Mouse (Mus musculus) liver, embryonic 13.5 days (tissue): ENCODE measurements around the gene Abcg5. TPM values are rescaled to one million over a fixed set of nuclear protein-coding genes. Genes with fewer than 3 reads are reported as not detected.
A peak's percentile ranks its signal among the peaks of the same experiment; 100 is the strongest.

Experiments
- ATAC-seq: fragments of 200-750 bp; cut with Nextera tagmentation; 2 replicates; pipeline ENCODE4 v1.8.0; 2017; ENCODE audit warnings: low read depth, mild to moderate bottlenecking, moderate number of reproducible peaks, moderate library complexity
- DNase-seq: peaks from one replicate; pipeline ENCODE4 v3.0.0; 2022
- H3K27ac ChIP-seq: fragments of 300-500 bp; sonication (generic); 2 replicates; pipeline ENCODE4 v1.5.1; 2015; ENCODE audit warnings: moderate library complexity, mild to moderate bottlenecking, inconsistent platforms
- H3K27me3 ChIP-seq: fragments of 300-500 bp; sonication (generic); 2 replicates; pipeline ENCODE4 v1.6.1; 2015; ENCODE audit warnings: mild to moderate bottlenecking, inconsistent platforms
- H3K36me3 ChIP-seq: fragments of 300-500 bp; sonication (generic); 2 replicates; pipeline ENCODE4 v1.6.1; 2015; ENCODE audit warnings: mild to moderate bottlenecking, inconsistent platforms
- H3K4me1 ChIP-seq: fragments of 300-500 bp; sonication (generic); replicated peaks from 2 replicates; pipeline ENCODE4 v1.6.1; 2015; ENCODE audit warnings: inconsistent platforms
- H3K4me2 ChIP-seq: fragments of 300-500 bp; sonication (generic); 2 replicates; pipeline ENCODE4 v1.6.1; 2015; ENCODE audit warnings: inconsistent platforms, mild to moderate bottlenecking, moderate library complexity
- H3K4me3 ChIP-seq: fragments of 300-500 bp; sonication (generic); replicated peaks from 2 replicates; pipeline ENCODE4 v1.5.1; 2015; ENCODE audit warnings: mild to moderate bottlenecking, inconsistent platforms
- H3K9ac ChIP-seq: fragments of 300-500 bp; sonication (generic); 2 replicates; pipeline ENCODE4 v1.6.1; 2015; ENCODE audit warnings: mild to moderate bottlenecking, inconsistent platforms
- H3K9me3 ChIP-seq: fragments of 300-500 bp; sonication (generic); replicated peaks from 2 replicates; pipeline ENCODE4 v1.6.1; 2016; ENCODE audit warnings: inconsistent platforms
- WGBS: fragments of 180-500 bp; shearing (Covaris S2); methylation state at CpG from one replicate; pipeline ENCODE4 v1.1.7; 2015; ENCODE audit not compliant: insufficient replicate concordance; 5-methylcytosine and 5-hydroxymethylcytosine counted together
- polyA plus RNA-seq: library from polyadenylated mRNA; unstranded; fragments of >200 nt; fragmentation: Nextera tagmentation; extraction: Ambion mirVana; gene quantifications from 2 replicates; pipeline ENCODE4 v1.2.1, GENCODE M21; 2015

The Abcg5 gene
- polyA plus RNA-seq, 1 experiment from 2014 or later: 0.23 TPM

DNA sequence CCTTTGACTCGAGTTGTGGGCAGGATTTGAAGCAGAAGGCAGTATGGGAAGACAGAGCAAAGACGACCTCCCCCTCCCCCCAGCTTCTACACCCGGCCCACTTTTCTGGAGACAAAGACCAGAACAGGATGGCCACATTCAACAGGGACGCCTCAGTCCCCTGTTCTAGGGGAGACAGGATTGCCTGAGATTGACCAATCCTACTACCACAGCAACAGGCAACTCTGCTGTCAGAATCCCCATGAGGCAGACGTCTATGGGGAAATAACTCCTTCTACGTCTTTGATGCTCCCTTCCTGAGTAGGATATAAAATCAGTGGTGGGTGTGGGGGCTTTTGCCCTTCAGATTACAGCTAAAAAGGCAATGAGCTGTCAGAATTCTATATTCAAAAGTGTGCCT is 1.5 kb upstream of the Abcg5 start:
- no peak overlapping the region for H3K4me2 ChIP-seq
- ATAC-seq (no peak), DNase-seq (no peak)
- WGBS: 18% methylated on average over 6 of the region's 6 CpGs
- no peak overlapping the region for H3K9ac ChIP-seq
- peaks cover 4% of the 10 kb centered on the region for H3K4me1 ChIP-seq
- no peak overlapping the region for H3K4me3 ChIP-seq
- H3K36me3 ChIP-seq: no peaks in the 10 kb centered on the region
- H3K9me3 ChIP-seq: no peaks in the 10 kb centered on the region
- no peaks in the 10 kb centered on the region for H3K27me3 ChIP-seq
- no peak overlapping the region for H3K27ac ChIP-seq

DNA sequence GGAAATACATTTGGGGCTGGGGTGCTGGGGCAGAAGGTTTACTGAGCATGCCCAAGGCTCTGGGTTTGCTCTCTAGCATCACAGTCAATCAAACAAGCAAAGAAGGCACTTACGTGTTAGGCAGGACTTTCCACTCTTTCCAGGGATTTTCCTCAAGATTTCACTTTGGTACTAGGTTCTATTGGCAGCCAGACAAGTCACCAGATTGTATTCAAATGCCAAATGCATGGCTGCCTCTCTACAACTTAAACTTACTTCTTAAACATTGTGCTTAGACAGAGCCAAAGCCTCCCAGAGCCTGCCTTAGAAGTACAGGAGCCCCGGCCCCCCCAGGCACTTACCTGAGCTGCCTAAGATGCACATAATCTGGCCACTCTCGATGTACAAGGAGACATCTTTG is 1.1 kb downstream of the Abcg5 start:
- Histone ChIP-seq H3K9me3 (no peaks in the 10 kb centered on the region), H3K4me3 (no peak overlapping the region), H3K27me3 (peaks cover 15% of the 10 kb centered on the region; the same call in 1 of the 2 replicates), H3K36me3 (no peaks in the 10 kb centered on the region), H3K27ac (no peak overlapping the region), H3K4me1 (peaks cover 4% of the 10 kb centered on the region), H3K4me2 (no peak overlapping the region), H3K9ac (no peak overlapping the region)
- DNase-seq: no peak
- 60% methylated on average over 3 of the region's 3 CpGs for WGBS
- no peak for ATAC-seq

DNA sequence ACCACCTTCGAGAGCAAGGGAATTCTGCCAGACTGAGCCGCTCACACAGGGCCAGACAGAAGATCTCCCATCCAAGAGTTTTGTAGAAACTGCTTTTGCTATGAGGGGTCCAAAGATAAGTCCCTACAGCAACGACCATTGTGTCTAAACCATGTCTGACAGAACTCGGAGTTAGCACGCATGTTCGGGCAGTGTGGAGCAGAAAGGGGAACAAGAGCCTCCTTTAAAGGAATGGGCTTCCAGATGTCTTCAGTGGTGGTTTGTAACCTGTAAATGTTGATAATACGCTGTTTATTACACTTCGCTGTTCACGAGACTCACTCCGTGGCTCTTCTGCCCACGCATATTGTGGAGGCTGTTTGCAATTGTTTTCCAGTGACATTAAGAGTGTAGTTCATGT is 5.2 kb downstream of the Abcg5 start:
- 61% methylated on average over 11 of the region's 11 CpGs for WGBS
- Histone ChIP-seq H3K9ac (no peak overlapping the region), H3K4me3 (no peak overlapping the region), H3K27me3 (peaks cover 40% of the 10 kb centered on the region), H3K36me3 (no peaks in the 10 kb centered on the region), H3K4me1 (no peaks in the 10 kb centered on the region), H3K27ac (no peak overlapping the region), H3K9me3 (no peaks in the 10 kb centered on the region), H3K4me2 (no peak overlapping the region)
- no peak for ATAC-seq
- no peak for DNase-seq

DNA sequence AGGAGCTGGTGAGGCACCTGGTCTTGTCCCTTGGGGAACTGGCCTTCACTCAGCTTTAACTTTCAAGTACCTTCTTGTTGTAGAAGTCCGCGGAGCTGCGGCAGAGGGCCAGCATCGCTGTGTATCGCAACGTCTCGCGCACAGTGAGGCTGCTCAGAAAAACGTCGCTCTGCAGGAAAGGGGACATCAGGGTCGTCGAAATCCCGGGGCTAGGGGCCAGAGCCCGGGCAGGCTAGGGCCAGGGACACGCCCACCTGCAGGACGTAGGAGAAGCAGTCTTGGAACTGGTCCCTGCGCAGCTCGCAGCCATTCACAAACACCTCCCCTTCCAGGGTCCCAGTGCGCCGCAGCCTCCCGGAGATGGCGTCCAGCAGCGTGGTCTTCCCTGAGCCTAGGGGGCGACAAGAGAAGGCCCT is 6.9 kb downstream of the Abcg5 start, which contains the start of gene Abcg8:
Gene Abcg8 (plus strand): TSS at position 352 of the 416 bp plus-strand sequence.
- DNase-seq: no peak
- no peak for ATAC-seq
- no peak within 1 kb of the TSS for H3K9ac ChIP-seq
- H3K36me3 ChIP-seq: no peaks in the 10 kb centered on the region
- H3K4me1 ChIP-seq: no peaks in the 10 kb centered on the region
- H3K27ac ChIP-seq: no peak within 1 kb of the TSS
- H3K4me3 ChIP-seq: peak within 1 kb of the TSS; percentile 27
- WGBS: 2% methylated on average over 24 of the region's 24 CpGs
- peak within 1 kb of the TSS; percentile 57 for H3K4me2 ChIP-seq
- no peaks in the 10 kb centered on the region for H3K9me3 ChIP-seq
- H3K27me3 ChIP-seq: peaks cover 40% of the 10 kb centered on the region

DNA sequence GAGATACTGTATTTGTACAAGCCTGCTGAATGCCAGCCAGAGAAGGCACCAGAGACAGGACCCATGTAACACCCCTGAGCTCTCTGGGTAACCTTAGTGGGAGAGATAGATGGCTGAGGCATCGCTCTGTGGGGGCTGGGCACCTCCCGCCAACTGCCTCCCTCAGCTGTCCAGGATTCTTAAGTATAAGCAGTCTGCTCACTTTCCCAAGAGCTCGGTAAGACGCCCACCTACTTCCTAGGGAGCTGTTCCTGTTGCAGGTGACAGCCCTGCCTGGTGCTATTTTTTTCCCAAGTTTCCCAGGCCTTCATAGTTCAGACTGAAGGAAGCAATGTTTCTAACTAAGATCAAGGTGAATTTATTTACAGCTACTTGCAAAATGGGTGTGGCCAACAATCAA is 7.6 kb downstream of the Abcg5 start:
- no peak overlapping the region for H3K4me3 ChIP-seq
- no peaks in the 10 kb centered on the region for H3K36me3 ChIP-seq
- no peak overlapping the region for H3K9ac ChIP-seq
- DNase-seq (no peak), ATAC-seq (no peak)
- no peaks in the 10 kb centered on the region for H3K9me3 ChIP-seq
- peaks cover 40% of the 10 kb centered on the region for H3K27me3 ChIP-seq
- H3K4me2 ChIP-seq: no peak overlapping the region
- H3K27ac ChIP-seq: no peak overlapping the region
- H3K4me1 ChIP-seq: no peaks in the 10 kb centered on the region
- WGBS: 53% methylated on average over 4 of the region's 4 CpGs

DNA sequence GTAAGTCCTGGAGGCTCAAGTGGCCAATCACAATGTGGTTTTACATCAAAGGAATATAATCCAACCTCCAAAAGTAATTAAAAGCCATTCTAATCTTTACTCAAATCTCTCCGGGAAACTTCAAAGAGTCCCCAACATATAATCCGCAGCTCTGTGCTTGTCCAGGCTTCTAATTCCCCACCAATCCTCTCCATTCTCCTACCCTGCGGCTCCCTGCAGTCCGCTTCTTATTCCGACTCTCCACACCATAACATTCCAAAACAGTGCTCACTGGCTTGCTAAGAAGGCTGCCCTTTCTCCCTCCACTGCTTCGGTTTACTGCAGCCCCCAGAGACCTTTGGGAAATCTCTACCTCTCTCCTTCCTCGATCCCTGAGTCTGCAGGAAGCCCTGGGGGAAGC is 8.8 kb downstream of the Abcg5 start:
- WGBS: 51% methylated on average over 7 of the region's 7 CpGs
- Histone ChIP-seq H3K27ac (no peak overlapping the region), H3K36me3 (no peaks in the 10 kb centered on the region), H3K9ac (no peak overlapping the region), H3K9me3 (no peaks in the 10 kb centered on the region), H3K4me3 (no peak overlapping the region), H3K4me2 (no peak overlapping the region), H3K27me3 (peaks cover 40% of the 10 kb centered on the region), H3K4me1 (no peaks in the 10 kb centered on the region)
- ATAC-seq (no peak), DNase-seq (no peak)

DNA sequence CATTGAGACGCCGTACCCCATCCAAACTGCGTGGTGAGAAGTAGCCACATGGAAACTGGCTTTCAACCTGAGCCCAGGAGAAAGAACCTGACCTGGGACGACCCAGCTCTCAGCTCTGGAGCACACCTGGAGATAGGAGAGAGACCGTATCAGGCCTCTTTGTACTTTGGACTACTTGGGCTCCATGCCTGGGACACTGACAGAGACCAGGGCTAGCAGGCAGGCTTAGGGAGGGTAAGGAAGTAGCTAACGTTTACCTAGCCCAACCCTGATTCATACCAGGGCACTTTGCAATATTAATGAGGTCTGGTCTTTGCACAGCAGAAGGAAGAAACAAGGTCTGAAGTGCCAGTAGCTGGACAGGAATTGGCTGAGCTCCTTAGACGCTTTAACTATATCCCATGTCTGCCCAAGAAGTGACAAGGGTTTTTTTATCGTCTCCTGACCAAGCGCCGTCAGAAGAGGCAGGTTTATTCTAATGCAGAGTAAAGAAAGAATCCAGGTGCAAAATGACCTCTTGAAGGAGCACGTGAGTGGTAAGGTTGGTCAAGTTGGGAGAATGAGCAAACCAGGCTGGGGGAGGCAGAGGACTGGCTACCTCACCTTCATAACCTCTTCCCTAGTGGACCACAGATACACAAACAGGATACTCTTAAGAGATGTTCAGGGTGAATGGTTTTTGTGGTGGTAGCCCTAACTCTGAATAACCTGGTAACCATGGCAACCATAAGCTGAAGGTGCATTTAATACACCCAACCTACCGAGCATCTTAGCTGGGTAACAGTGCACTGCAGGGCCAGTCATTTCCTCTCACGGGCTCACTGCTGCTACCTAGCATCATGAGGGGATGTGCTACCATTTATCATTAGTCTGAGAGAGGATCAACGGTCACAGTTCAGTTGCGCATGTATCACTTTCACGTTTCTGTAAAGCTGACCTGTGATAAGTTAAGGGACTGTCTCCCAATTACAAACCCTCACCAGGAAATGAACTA is 10.1 kb downstream of the Abcg5 start:
- ATAC-seq: no peak
- peaks cover 33% of the 10 kb centered on the region for H3K27me3 ChIP-seq
- H3K9ac ChIP-seq: no peak overlapping the region
- H3K4me2 ChIP-seq: no peak overlapping the region
- no peaks in the 10 kb centered on the region for H3K36me3 ChIP-seq
- WGBS: 59% methylated on average over 16 of the region's 16 CpGs
- no peak for DNase-seq
- H3K4me1 ChIP-seq: no peaks in the 10 kb centered on the region
- no peaks in the 10 kb centered on the region for H3K9me3 ChIP-seq
- H3K27ac ChIP-seq: no peak overlapping the region
- no peak overlapping the region for H3K4me3 ChIP-seq

DNA sequence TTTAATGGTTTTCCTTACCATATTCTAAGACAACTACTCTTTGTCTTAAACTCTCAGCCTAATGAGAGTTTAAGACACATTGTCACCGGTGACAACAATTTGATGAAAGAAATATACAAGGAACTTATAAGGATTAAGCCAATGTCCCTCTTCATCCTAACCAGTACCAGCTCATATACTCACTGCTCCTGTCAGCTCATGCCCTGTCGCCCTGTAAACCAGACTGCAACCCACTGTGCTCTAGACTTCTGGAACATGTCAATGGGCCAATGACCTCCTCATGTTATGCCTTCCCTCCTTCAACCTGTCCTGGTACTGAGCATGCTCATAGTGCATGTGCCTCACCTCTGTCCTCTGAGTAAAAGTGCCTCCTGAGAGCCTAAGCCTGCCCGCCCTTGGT is 15.0 kb downstream of the Abcg5 start:
- Histone ChIP-seq H3K36me3 (no peaks in the 10 kb centered on the region), H3K27me3 (no peaks in the 10 kb centered on the region), H3K9ac (no peak overlapping the region), H3K4me1 (no peaks in the 10 kb centered on the region), H3K27ac (no peak overlapping the region), H3K4me3 (no peak overlapping the region), H3K4me2 (no peak overlapping the region), H3K9me3 (no peaks in the 10 kb centered on the region)
- 67% methylated on average over 3 of the region's 3 CpGs for WGBS
- DNase-seq (no peak), ATAC-seq (no peak)

DNA sequence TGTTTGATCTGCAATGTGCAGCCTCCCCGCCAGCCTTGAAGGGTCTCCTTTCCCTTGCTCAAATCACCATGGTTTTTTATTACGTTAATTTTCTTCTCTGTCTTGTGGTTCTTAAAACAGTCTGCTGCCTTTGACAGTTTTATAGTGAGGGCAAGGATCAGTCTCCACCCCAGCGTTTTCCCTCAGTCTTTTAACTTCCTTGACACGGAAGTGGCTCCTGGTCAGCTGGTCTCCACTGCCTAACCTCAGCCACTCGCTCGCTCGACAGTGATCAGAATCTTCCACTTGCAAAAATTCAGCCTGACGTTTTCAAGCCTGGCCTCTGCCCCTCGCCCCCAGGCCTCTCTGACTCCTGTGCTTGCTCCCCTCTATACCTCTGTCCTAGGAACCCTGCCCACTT is 17.1 kb downstream of the Abcg5 start:
- no peak overlapping the region for H3K9ac ChIP-seq

DNA sequence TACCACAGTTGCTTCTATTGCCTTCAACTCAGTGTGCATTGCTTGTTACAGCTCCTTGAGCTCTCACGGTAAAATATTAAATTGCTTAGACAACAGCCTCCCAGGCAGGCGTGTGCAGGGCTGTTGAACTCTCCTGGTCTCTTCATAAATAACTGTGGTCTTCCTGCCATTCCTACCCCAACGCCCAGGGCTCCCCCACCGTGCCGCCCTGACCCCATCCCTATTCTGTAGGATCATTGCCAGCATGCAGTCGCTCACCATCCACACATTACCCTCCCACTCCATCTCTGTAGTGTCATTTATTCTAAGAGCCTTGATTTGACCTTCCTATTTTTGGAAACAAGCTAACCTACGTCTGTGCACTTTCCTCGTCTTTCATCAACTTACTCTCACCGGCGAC is 17.8 kb downstream of the Abcg5 start:
- H3K4me3 ChIP-seq: no peak overlapping the region
- DNase-seq: no peak
- H3K4me1 ChIP-seq: no peaks in the 10 kb centered on the region
- no peak overlapping the region for H3K9ac ChIP-seq
- no peak overlapping the region for H3K27ac ChIP-seq
- no peaks in the 10 kb centered on the region for H3K27me3 ChIP-seq
- H3K36me3 ChIP-seq: no peaks in the 10 kb centered on the region
- no peak overlapping the region for H3K4me2 ChIP-seq
- no peaks in the 10 kb centered on the region for H3K9me3 ChIP-seq
- 64% methylated on average over 10 of the region's 10 CpGs for WGBS
- ATAC-seq: no peak

More for the DNA sequence above, 17.1 kb downstream of the Abcg5 start:
- Histone ChIP-seq H3K27ac (no peak overlapping the region), H3K9me3 (no peaks in the 10 kb centered on the region), H3K27me3 (no peaks in the 10 kb centered on the region), H3K4me3 (no peak overlapping the region), H3K36me3 (no peaks in the 10 kb centered on the region), H3K4me2 (no peak overlapping the region), H3K4me1 (no peaks in the 10 kb centered on the region)
- ATAC-seq (no peak), DNase-seq (no peak)
- 23% methylated on average over 9 of the region's 9 CpGs for WGBS

DNA sequence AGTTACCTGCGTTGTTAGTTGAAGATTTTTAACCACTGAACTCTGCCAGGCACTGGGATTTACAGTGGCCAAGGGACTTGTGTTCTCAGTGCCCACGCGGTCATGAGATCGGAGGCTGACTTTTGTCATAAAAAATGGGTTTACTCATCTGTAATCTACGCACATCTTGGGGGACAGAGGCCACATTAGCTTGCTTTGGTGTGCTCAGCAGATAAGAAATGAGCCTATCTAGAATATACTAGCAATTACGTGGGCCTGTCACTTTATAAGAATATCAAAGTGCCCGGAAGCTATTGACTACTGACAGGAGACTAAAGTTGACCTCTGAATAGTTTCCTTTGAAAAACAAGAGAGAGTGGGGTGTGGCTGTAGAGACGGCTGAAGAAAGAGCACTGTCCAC is 23.9 kb downstream of the Abcg5 start:
- 70% methylated on average over 8 of the region's 8 CpGs for WGBS
- Histone ChIP-seq H3K27ac (no peak overlapping the region), H3K9ac (no peak overlapping the region), H3K4me2 (no peak overlapping the region), H3K36me3 (no peaks in the 10 kb centered on the region), H3K9me3 (no peaks in the 10 kb centered on the region), H3K4me3 (no peak overlapping the region), H3K27me3 (no peaks in the 10 kb centered on the region), H3K4me1 (no peaks in the 10 kb centered on the region)
- ATAC-seq (no peak), DNase-seq (no peak)

DNA sequence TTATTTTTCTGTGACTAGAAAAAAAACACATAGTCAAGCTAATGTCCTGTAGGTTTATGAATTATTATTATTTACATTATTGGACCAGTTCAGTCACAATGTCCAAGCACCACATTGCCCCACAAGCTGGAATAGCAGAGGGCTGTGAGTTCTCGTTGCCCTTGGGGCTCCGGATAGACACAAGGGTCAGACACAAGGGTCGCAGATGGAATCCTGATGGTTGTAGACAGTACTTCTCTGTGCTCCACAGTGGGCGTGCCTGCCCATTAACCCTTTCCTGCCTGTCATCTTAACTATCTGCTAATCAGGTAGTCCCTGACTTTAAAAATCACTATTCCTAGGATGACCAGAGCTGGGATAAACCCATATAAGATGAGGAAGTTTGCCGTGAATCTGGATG is 24.6 kb downstream of the Abcg5 start:
- no peak for ATAC-seq
- Histone ChIP-seq H3K27ac (no peak overlapping the region), H3K4me3 (no peak overlapping the region), H3K4me2 (no peak overlapping the region), H3K4me1 (no peaks in the 10 kb centered on the region), H3K9ac (no peak overlapping the region), H3K9me3 (no peaks in the 10 kb centered on the region), H3K36me3 (no peaks in the 10 kb centered on the region), H3K27me3 (no peaks in the 10 kb centered on the region)
- DNase-seq: no peak
- WGBS: 55% methylated on average over 5 of the region's 5 CpGs
